Mouse (Mus musculus) kidney, adult 9 months (tissue): Measurements from ENCODE around the gene Lgi1.
A peak's percentile ranks its signal among the peaks of the same experiment; 100 is the strongest.

Source experiments
- DNase-seq: peaks from one replicate; pipeline ENCODE4 v3.0.0; 2022

The Lgi1 gene

GRCm38 (mm10) chr19:38264505-38265500, at the start of gene Lgi1:
Lgi1 (plus strand) TSS chr19:38264536.
- DNase-seq = no peak

- DNase-seq = no peak
These were observed 46.6 kb upstream of the Lgi1 start for GRCm38 (mm10) chr19:38217696-38218095.

GRCm38 (mm10) chr19:38223356-38223904, 40.9 kb upstream of the Lgi1 start:
- peak; percentile 6 for DNase-seq

GRCm38 (mm10) chr19:38223905-38224684, 40.2 kb upstream of the Lgi1 start, which contains the start of gene Fra10ac1:
Fra10ac1 (minus strand) TSS chr19:38224156.
- peak; percentile 90 for DNase-seq

- DNase-seq = peak; percentile 4
These were observed 39.7 kb upstream of the Lgi1 start for GRCm38 (mm10) chr19:38224685-38225060.

- DNase-seq = no peak
These were observed 35.6 kb upstream of the Lgi1 start for GRCm38 (mm10) chr19:38228699-38229098.

- peak; percentile 33 for DNase-seq
These were observed 32.2 kb upstream of the Lgi1 start for GRCm38 (mm10) chr19:38232087-38232486.

- no peak for DNase-seq
These were observed 31.8 kb upstream of the Lgi1 start for GRCm38 (mm10) chr19:38232516-38232915.

- no peak for DNase-seq
These were observed 27.8 kb upstream of the Lgi1 start for GRCm38 (mm10) chr19:38236526-38236925.

GRCm38 (mm10) chr19:38237834-38238212, 26.5 kb upstream of the Lgi1 start:
- no peak for DNase-seq

GRCm38 (mm10) chr19:38238213-38238951, 26.0 kb upstream of the Lgi1 start:
- DNase-seq = no peak

- no peak for DNase-seq
These were observed 22.0 kb upstream of the Lgi1 start for GRCm38 (mm10) chr19:38242314-38242852.

GRCm38 (mm10) chr19:38244748-38245147, 19.6 kb upstream of the Lgi1 start:
- no peak for DNase-seq

- DNase-seq = no peak
These were observed 18.8 kb upstream of the Lgi1 start for GRCm38 (mm10) chr19:38245361-38246176.

GRCm38 (mm10) chr19:38246177-38246622, 18.1 kb upstream of the Lgi1 start:
- DNase-seq = no peak

- no peak for DNase-seq
These were observed 14.7 kb upstream of the Lgi1 start for GRCm38 (mm10) chr19:38249627-38250026.

GRCm38 (mm10) chr19:38253796-38254195, 10.5 kb upstream of the Lgi1 start:
- DNase-seq = peak; percentile 59

GRCm38 (mm10) chr19:38258651-38259065, 5.7 kb upstream of the Lgi1 start:
- DNase-seq = peak; percentile 3

GRCm38 (mm10) chr19:38259436-38259835, 4.9 kb upstream of the Lgi1 start:
- no peak for DNase-seq

- no peak for DNase-seq
These were observed 4.0 kb upstream of the Lgi1 start for GRCm38 (mm10) chr19:38260346-38260745.

GRCm38 (mm10) chr19:38261351-38261750, 3.0 kb upstream of the Lgi1 start:
- DNase-seq = no peak
